Mouse (Mus musculus): Measurements from ENCODE around the gene Kif5c. TPM values are rescaled to one million over a fixed set of nuclear protein-coding genes. Genes with fewer than 3 reads are reported as not detected.

The Kif5c gene
- polyA plus RNA-seq (2016; fragmentation: Nextera tagmentation; extraction: Ambion mirVana), result 135 and 149 TPM in 2 replicates

DNA sequence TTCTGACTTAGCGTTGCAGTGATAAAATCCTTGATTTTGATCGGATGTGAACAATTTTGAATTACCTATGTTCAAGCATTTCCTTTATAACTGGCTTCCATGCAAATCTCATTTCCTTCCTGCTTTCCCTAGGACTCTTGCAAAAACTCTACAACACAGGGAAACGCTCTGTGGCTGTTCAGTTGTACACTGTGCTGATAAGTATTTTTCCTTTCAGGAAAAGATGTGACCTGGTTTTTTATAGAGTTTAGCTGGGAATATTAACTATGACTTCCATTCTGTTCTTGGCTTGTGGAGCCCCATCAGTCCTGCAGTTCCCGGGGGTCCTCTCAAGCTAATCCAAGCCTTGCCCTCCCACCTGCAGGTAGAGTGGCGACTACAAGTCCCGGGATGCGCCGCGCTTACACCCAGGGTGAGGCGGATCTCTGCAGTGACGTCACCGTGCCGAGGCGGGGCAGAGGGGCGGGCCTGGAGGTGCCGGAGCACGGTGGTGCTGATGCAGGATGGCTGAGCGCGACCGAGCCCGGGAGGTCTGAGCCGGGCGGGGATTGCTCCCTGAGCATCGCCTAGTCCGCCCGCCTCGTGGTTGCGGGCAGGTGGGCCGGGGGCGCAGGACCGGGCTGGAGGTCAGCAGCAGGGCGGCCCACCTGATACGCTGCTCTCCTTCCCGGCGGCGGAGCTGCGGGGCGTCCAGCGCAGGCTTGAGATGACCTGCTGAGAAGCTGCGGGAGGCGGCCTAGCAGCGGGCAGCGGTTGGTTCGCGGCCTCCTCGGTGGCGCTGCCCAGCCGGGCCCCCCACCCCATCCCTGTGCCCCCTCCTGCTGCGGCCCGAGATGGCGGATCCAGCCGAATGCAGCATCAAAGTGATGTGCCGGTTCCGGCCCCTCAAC lies at the start of gene Kif5c:
Gene Kif5c (plus strand): TSS at position 470 of the 890 bp plus-strand sequence.
- Histone ChIP-seq H3K27ac (peak within 1 kb of the TSS; percentile 91), H3K27me3 (no peaks in the 10 kb centered on the region), H3K9me3 (no peaks in the 10 kb centered on the region), H3K4me3 (replicated peaks) (peak within 1 kb of the TSS; percentile 99), H3K4me2 (peak within 1 kb of the TSS; percentile 71), H3K36me3 (replicated peaks) (peaks cover 20% of the 10 kb centered on the region), H3K4me1 (peaks cover 20% of the 10 kb centered on the region), H3K9ac (peak within 1 kb of the TSS; percentile 92)
- 5% methylated on average over 53 of the region's 54 CpGs for WGBS
- peak; percentile 98 for ATAC-seq (ENCODE audit: low FRiP score)

- no peaks in the 10 kb centered on the region for H3K9me3 ChIP-seq
- peak overlapping the region; percentile 79 for H3K27ac ChIP-seq
- H3K27me3 ChIP-seq, result no peaks in the 10 kb centered on the region
- H3K4me1 ChIP-seq, result peaks cover 31% of the 10 kb centered on the region
- ATAC-seq (ENCODE audit: low FRiP score), result peak; percentile 57
- WGBS, result 61% methylated on average over 16 of the region's 16 CpGs
- H3K36me3 ChIP-seq (replicated peaks), result no peaks in the 10 kb centered on the region
- H3K9ac ChIP-seq, result no peak overlapping the region
- no peak overlapping the region for H3K4me3 ChIP-seq (replicated peaks)
- H3K4me2 ChIP-seq, result peak overlapping the region; percentile 10; the same call in 1 of the 2 replicates
Measured at GRCm38 (mm10) chr2:49569862-49570777, 49.0 kb upstream of the Kif5c start.

DNA sequence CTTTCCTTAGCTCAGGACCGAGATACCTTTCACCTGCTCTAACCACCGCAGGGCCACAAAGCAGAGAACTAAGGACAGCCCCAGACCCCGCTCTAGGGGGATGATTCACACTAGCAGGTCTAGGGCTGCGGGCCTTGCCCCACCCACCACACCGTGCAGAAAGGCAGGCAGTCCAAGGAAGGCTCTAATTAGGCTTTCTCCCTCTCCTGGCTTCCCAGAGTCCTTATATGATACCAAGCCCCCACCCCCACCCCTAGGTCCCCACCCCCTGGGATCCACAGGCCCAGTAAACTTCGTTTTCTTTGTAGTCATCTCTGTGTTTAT lies 48.4 kb upstream of the Kif5c start:
- peak overlapping the region; percentile 79; the same call in 1 of the 2 replicates for H3K27ac ChIP-seq

GRCm38 (mm10) chr2:49571159-49571920 lies 47.8 kb upstream of the Kif5c start:
- no peaks in the 10 kb centered on the region for H3K9me3 ChIP-seq
- ATAC-seq (ENCODE audit: low FRiP score), result no peak
- no peak overlapping the region for H3K4me3 ChIP-seq (replicated peaks)
- WGBS, result 72% methylated on average over 11 of the region's 11 CpGs
- H3K4me1 ChIP-seq, result peaks cover 31% of the 10 kb centered on the region
- H3K36me3 ChIP-seq (replicated peaks), result no peaks in the 10 kb centered on the region
- H3K4me2 ChIP-seq, result no peak overlapping the region
- H3K27ac ChIP-seq, result peak overlapping the region; percentile 79
- H3K27me3 ChIP-seq, result no peaks in the 10 kb centered on the region
- no peak overlapping the region for H3K9ac ChIP-seq

More for the DNA sequence above, 48.4 kb upstream of the Kif5c start:
- no peaks in the 10 kb centered on the region for H3K36me3 ChIP-seq (replicated peaks)
- peak; percentile 54; the same call in 1 of the 2 replicates for ATAC-seq (ENCODE audit: low FRiP score)
- H3K4me2 ChIP-seq, result peak overlapping the region; percentile 10; the same call in 1 of the 2 replicates
- peaks cover 31% of the 10 kb centered on the region for H3K4me1 ChIP-seq
- H3K9ac ChIP-seq, result no peak overlapping the region
- WGBS, result 43% methylated on average over 6 of the region's 6 CpGs
- H3K27me3 ChIP-seq, result no peaks in the 10 kb centered on the region
- no peak overlapping the region for H3K4me3 ChIP-seq (replicated peaks)
- H3K9me3 ChIP-seq, result no peaks in the 10 kb centered on the region

GRCm38 (mm10) chr2:49572111-49572642 lies 46.9 kb upstream of the Kif5c start:
- Histone ChIP-seq H3K9me3 (no peaks in the 10 kb centered on the region), H3K36me3 (replicated peaks) (no peaks in the 10 kb centered on the region), H3K27ac (peak overlapping the region; percentile 79), H3K4me2 (peak overlapping the region; percentile 27), H3K4me3 (replicated peaks) (no peak overlapping the region), H3K9ac (peak overlapping the region; percentile 13; the same call in 1 of the 2 replicates), H3K4me1 (peaks cover 31% of the 10 kb centered on the region), H3K27me3 (no peaks in the 10 kb centered on the region)
- ATAC-seq (ENCODE audit: low FRiP score), result peak; percentile 72
- 41% methylated on average over 12 of the region's 12 CpGs for WGBS

DNA sequence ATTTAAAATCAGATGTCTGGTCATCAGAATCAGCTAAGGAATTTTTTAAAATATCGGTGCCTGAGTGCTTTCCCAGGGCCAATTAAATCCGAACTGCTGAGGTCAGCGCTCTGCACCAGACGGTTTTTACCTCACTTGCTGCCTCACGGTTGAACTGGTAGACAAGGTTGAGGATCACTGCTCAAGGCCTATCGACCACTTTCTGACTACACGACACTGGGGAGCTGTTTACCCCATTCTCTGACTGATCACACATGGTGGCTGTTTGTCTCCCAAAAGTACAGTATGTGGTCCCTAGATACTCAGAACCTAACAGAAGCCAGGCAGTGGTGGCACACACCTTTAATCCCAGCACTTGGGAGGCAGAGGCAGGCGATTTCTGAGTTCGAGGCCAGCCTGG lies 46.4 kb upstream of the Kif5c start:
- no peaks in the 10 kb centered on the region for H3K27me3 ChIP-seq
- ATAC-seq (ENCODE audit: low FRiP score), result 0 out of 2 replicates have a peak, but pooled peaks have one; percentile 25
- H3K4me3 ChIP-seq (replicated peaks), result no peak overlapping the region
- 66% methylated on average over 9 of the region's 9 CpGs for WGBS
- H3K9me3 ChIP-seq, result no peaks in the 10 kb centered on the region
- H3K36me3 ChIP-seq (replicated peaks), result no peaks in the 10 kb centered on the region
- no peak overlapping the region for H3K9ac ChIP-seq
- peaks cover 31% of the 10 kb centered on the region for H3K4me1 ChIP-seq
- H3K27ac ChIP-seq, result peak overlapping the region; percentile 79
- H3K4me2 ChIP-seq, result peak overlapping the region; percentile 27; the same call in 1 of the 2 replicates

GRCm38 (mm10) chr2:49573282-49573681 lies 45.8 kb upstream of the Kif5c start:
- Histone ChIP-seq H3K4me2 (no peak overlapping the region), H3K27me3 (no peaks in the 10 kb centered on the region), H3K4me1 (peaks cover 31% of the 10 kb centered on the region), H3K9me3 (no peaks in the 10 kb centered on the region), H3K36me3 (replicated peaks) (no peaks in the 10 kb centered on the region), H3K9ac (no peak overlapping the region), H3K4me3 (replicated peaks) (no peak overlapping the region), H3K27ac (no peak overlapping the region)
- ATAC-seq (ENCODE audit: low FRiP score), result no peak
- WGBS, result 87% methylated on average over 3 of the region's 3 CpGs

- Histone ChIP-seq H3K4me1 (no peaks in the 10 kb centered on the region), H3K27me3 (no peaks in the 10 kb centered on the region), H3K27ac (no peak overlapping the region), H3K4me2 (no peak overlapping the region), H3K4me3 (replicated peaks) (no peak overlapping the region), H3K9ac (no peak overlapping the region), H3K36me3 (replicated peaks) (no peaks in the 10 kb centered on the region), H3K9me3 (no peaks in the 10 kb centered on the region)
- no peak for ATAC-seq (ENCODE audit: low FRiP score)
- WGBS, result 87% methylated on average over 3 of the region's 3 CpGs
Measured at GRCm38 (mm10) chr2:49580585-49580984, 38.5 kb upstream of the Kif5c start.

DNA sequence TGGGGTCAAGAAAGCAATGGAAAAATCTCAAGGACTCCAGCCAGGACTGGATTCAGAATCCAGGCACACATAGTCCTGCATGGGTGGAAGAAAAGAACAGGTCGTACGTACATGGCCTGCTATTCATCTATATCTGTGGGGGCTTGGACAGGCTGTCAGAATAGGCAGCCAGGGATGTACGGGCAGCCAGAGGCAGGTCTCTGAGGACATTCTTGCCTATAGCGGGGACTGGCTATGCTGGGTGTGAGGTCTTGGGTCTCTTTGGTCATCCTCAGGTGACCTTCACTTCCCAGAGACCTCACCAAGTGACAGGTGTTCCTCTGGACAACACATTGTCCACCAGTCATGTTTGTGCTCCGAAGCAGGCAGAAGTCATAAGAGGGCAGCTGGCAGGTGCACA lies 36.6 kb upstream of the Kif5c start:
- H3K4me3 ChIP-seq (replicated peaks), result no peak overlapping the region
- no peaks in the 10 kb centered on the region for H3K9me3 ChIP-seq
- no peaks in the 10 kb centered on the region for H3K36me3 ChIP-seq (replicated peaks)
- no peak overlapping the region for H3K27ac ChIP-seq
- no peak for ATAC-seq (ENCODE audit: low FRiP score)
- H3K27me3 ChIP-seq, result no peaks in the 10 kb centered on the region
- no peak overlapping the region for H3K4me2 ChIP-seq
- no peaks in the 10 kb centered on the region for H3K4me1 ChIP-seq
- H3K9ac ChIP-seq, result no peak overlapping the region
- 92% methylated on average over 5 of the region's 5 CpGs for WGBS

DNA sequence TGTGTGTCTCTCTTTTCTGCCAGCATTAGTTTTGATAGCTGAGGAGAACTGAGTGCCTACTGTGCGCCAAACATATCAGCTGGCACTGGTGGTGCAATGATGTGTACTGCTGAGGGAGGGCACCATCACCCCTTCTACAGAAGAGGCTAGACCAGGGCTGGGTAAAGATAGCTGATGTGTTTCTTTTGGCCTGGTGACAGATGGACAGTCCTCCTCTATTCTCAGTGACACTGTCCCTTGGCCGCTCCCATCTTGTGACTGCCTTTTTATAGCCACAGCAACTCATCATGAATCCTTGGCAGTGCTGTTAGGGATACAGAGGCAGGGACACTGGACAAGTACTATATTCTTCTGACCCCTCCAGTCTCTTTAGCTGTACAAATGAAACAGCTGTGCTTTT lies 35.8 kb upstream of the Kif5c start:
- WGBS, result 95% methylated on average over 2 of the region's 2 CpGs
- no peaks in the 10 kb centered on the region for H3K27me3 ChIP-seq

DNA sequence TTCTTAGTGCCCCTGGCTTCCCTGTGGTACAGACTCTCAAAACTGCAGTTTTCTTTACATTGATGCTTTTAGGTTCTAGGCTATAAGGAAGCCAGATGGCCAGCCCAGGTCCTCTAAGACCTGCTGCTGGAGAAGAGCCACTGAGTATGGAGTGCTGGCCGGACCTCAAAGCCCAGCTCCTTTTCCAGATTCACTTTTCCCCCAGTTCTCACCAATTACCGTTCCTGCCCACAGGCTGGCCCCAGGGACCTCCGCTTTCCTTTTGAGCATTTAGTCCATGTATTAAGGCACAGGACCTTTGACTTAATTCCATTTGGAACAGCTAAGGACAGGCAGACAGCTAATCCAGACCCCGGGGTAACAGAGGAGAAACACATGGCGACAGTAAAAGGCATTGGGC lies 28.6 kb upstream of the Kif5c start:
- no peaks in the 10 kb centered on the region for H3K9me3 ChIP-seq
- ATAC-seq (ENCODE audit: low FRiP score), result no peak

More for the DNA sequence above, 35.8 kb upstream of the Kif5c start:
- no peaks in the 10 kb centered on the region for H3K9me3 ChIP-seq
- no peak overlapping the region for H3K9ac ChIP-seq
- no peak overlapping the region for H3K4me2 ChIP-seq
- H3K36me3 ChIP-seq (replicated peaks), result no peaks in the 10 kb centered on the region
- H3K4me3 ChIP-seq (replicated peaks), result no peak overlapping the region
- H3K4me1 ChIP-seq, result no peaks in the 10 kb centered on the region
- ATAC-seq (ENCODE audit: low FRiP score), result no peak
- no peak overlapping the region for H3K27ac ChIP-seq

More for the DNA sequence above, 28.6 kb upstream of the Kif5c start:
- 73% methylated on average over 5 of the region's 5 CpGs for WGBS
- no peak overlapping the region for H3K4me3 ChIP-seq (replicated peaks)
- no peaks in the 10 kb centered on the region for H3K4me1 ChIP-seq
- no peaks in the 10 kb centered on the region for H3K27me3 ChIP-seq
- no peaks in the 10 kb centered on the region for H3K36me3 ChIP-seq (replicated peaks)
- H3K9ac ChIP-seq, result no peak overlapping the region
- H3K27ac ChIP-seq, result no peak overlapping the region
- H3K4me2 ChIP-seq, result no peak overlapping the region

Data from forebrain, embryonic 12.5 days (tissue).